Mouse (Mus musculus) adrenal gland, postnatal 25 days (tissue): ENCODE results near the gene Rassf10. TPM values are rescaled to one million over a fixed set of nuclear protein-coding genes. Genes with fewer than 3 reads are reported as not detected.
A peak's percentile ranks its signal among the peaks of the same experiment; 100 is the strongest.

Experiments
- DNase-seq: peaks from one replicate; pipeline ENCODE4 v3.0.0; 2021; ENCODE audit warnings: mixed read lengths
- total RNA-seq: library from RNA; stranded (reverse); gene quantifications from 2 replicates; pipeline ENCODE4 v1.2.3, GENCODE M21; 2021

Rassf10 gene
- total RNA-seq, 1 experiment from 2014 or later, result 12.5 TPM

- DNase-seq, result no peak
These were observed 3.9 kb downstream of the Rassf10 start for GRCm38 (mm10) chr7:112957630-112958029.

- DNase-seq, result no peak
These were observed 12.6 kb downstream of the Rassf10 start for GRCm38 (mm10) chr7:112966382-112966781.

- no peak for DNase-seq
These were observed 13.0 kb downstream of the Rassf10 start for GRCm38 (mm10) chr7:112966786-112967185.

GRCm38 (mm10) chr7:112983316-112983715 is 29.6 kb downstream of the Rassf10 start:
- DNase-seq, result no peak

GRCm38 (mm10) chr7:112984704-112985577 is 31.2 kb downstream of the Rassf10 start:
- DNase-seq, result peak; percentile 13

GRCm38 (mm10) chr7:112985578-112985949 is 31.8 kb downstream of the Rassf10 start:
- DNase-seq, result no peak

GRCm38 (mm10) chr7:112992928-112993327 is 39.2 kb downstream of the Rassf10 start:
- DNase-seq, result no peak

- no peak for DNase-seq
These were observed 49.9 kb downstream of the Rassf10 start for GRCm38 (mm10) chr7:113003565-113004255.

- DNase-seq, result no peak
These were observed 52.0 kb downstream of the Rassf10 start for GRCm38 (mm10) chr7:113005726-113006125.
